ENCODE assay signal across 24 mouse cellular contexts in genomic region chr12:5997366-5997765, GRCm38 (mm10).
"Had no signal": no experiment of that assay in that cellular context is flagged by ENCODE, and none has a peak within 500 bp of the region (broad histone marks: within the 10 kb centered on the region; RNA-seq: fewer than 3 reads in every experiment).

No protein-coding gene starts in this region.

- ATAC-seq: inflammation-experienced regulatory T-cells, adult 6 months; intestine, embryonic 15.5 days; intestine, postnatal 0 days had no signal

- H3K9ac ChIP-seq: heart, embryonic 12.5 days; hindbrain, embryonic 13.5 days; hindbrain, embryonic 15.5 days; intestine, embryonic 15.5 days; limb, embryonic 12.5 days; liver, embryonic 13.5 days had no signal

- H3K4me2 ChIP-seq: heart, embryonic 12.5 days; hindbrain, embryonic 13.5 days; hindbrain, embryonic 15.5 days; intestine, embryonic 15.5 days; limb, embryonic 12.5 days; liver, embryonic 11.5 days; liver, embryonic 13.5 days had no signal

- DNase-seq: gastrocnemius, adult 2 months; gastrocnemius, postnatal 10 days; gastrocnemius, postnatal 25 days; heart, adult 18-20 months; heart, postnatal 10 days; heart, postnatal 4 days; kidney, adult 18-20 months; kidney, adult 8-10 months; kidney, postnatal 10 days; kidney, postnatal 25 days; kidney, postnatal 4 days; liver; liver, embryonic 13.5 days had no signal

- H3K4me1 ChIP-seq: heart, embryonic 10.5 days; heart, embryonic 12.5 days; hindbrain, embryonic 13.5 days; hindbrain, embryonic 15.5 days; intestine, embryonic 15.5 days; limb, embryonic 10.5 days; limb, embryonic 12.5 days; liver, embryonic 13.5 days had no signal

- H3K27me3 ChIP-seq: heart, embryonic 12.5 days; hindbrain, embryonic 13.5 days; hindbrain, embryonic 15.5 days; intestine, embryonic 15.5 days; limb, embryonic 12.5 days; liver, embryonic 13.5 days had no signal

- H3K9me3 ChIP-seq: heart, embryonic 10.5 days; heart, embryonic 12.5 days; hindbrain, embryonic 13.5 days; hindbrain, embryonic 15.5 days; intestine, embryonic 15.5 days; limb, embryonic 10.5 days; limb, embryonic 12.5 days; liver, embryonic 13.5 days had no signal

- H3K4me3 ChIP-seq: gastrocnemius, adult 2 months; heart, embryonic 10.5 days; heart, embryonic 12.5 days; hindbrain, embryonic 13.5 days; hindbrain, embryonic 15.5 days; intestine, embryonic 15.5 days; layer of hippocampus, adult 2 months; limb, embryonic 10.5 days; limb, embryonic 12.5 days; liver, embryonic 13.5 days had no signal

- H3K36me3 ChIP-seq: heart, embryonic 10.5 days; heart, embryonic 12.5 days; hindbrain, embryonic 13.5 days; hindbrain, embryonic 15.5 days; intestine, embryonic 15.5 days; limb, embryonic 10.5 days; limb, embryonic 12.5 days; liver, embryonic 13.5 days had no signal

- H3K27ac ChIP-seq: gastrocnemius, adult 2 months; heart, embryonic 10.5 days; hindbrain, embryonic 13.5 days; hindbrain, embryonic 15.5 days; intestine, embryonic 15.5 days; layer of hippocampus, adult 2 months; limb, embryonic 10.5 days; limb, embryonic 12.5 days; liver, embryonic 13.5 days had no signal
